Mouse (Mus musculus) CD4-positive, CD25-positive, alpha-beta regulatory T cell, adult 4 months (primary cell): ENCODE results near the gene Tada2b. TPM values are rescaled to one million over a fixed set of nuclear protein-coding genes. Genes with fewer than 3 reads are reported as not detected.

Source experiments
- ATAC-seq: one replicate; pipeline ENCODE4 v1.8.0; 2017
- polyA plus RNA-seq, 2 experiments: library from polyadenylated mRNA; unstranded; fragments of 100-300 nt; shearing (Covaris generic); gene quantifications; one replicate each; pipeline ENCODE4 v1.2.1; 2017

Gene Tada2b
- polyA plus RNA-seq, 2 experiments from 2014 or later, result 3.0 to 3.9 TPM

GRCm38 (mm10) chr5:36444611-36445010 is 39.5 kb downstream of the Tada2b start:
- ATAC-seq, result no peak

- ATAC-seq, result no peak
Measured at GRCm38 (mm10) chr5:36440741-36441140, 43.3 kb downstream of the Tada2b start.

GRCm38 (mm10) chr5:36436858-36437257 is 47.2 kb downstream of the Tada2b start:
- no peak for ATAC-seq

GRCm38 (mm10) chr5:36434398-36434967 is 49.6 kb downstream of the Tada2b start:
- no peak for ATAC-seq

GRCm38 (mm10) chr5:36431711-36432110 is 52.4 kb downstream of the Tada2b start:
- no peak for ATAC-seq

GRCm38 (mm10) chr5:36429551-36429950 is 54.5 kb downstream of the Tada2b start:
- ATAC-seq, result no peak

GRCm38 (mm10) chr5:36427831-36428230 is 56.3 kb downstream of the Tada2b start:
- ATAC-seq, result no peak

GRCm38 (mm10) chr5:36426404-36426803 is 57.7 kb downstream of the Tada2b start:
- ATAC-seq, result no peak

- no peak for ATAC-seq
Measured at GRCm38 (mm10) chr5:36424676-36425075, 59.4 kb downstream of the Tada2b start.

Other genes starting within 250 kb of the Tada2b start
- 1 to 10 TPM; 4.5 to 4.7 TPM for gene Sorcs2, start 86.1 kb downstream of the Tada2b start, polyA plus RNA-seq
- 10 to 100 TPM; 40.4 to 41.8 TPM for gene Grpel1, start 19.3 kb downstream of the Tada2b start, polyA plus RNA-seq
- not detected for gene Ccdc96, start 303 bp upstream of the Tada2b start, polyA plus RNA-seq
- 10 to 100 TPM; 58.5 to 95.0 TPM for gene Tbc1d14, start 109.0 kb upstream of the Tada2b start, polyA plus RNA-seq
- gene D5Ertd579e, start 211.7 kb upstream of the Tada2b start, polyA plus RNA-seq, result 10 to 100 TPM; 32.6 to 34.7 TPM